Mouse (Mus musculus) intestine, embryonic 15.5 days (tissue): ENCODE data around the gene Slc5a4b. TPM values are rescaled to one million over a fixed set of nuclear protein-coding genes. Genes with fewer than 3 reads are reported as not detected.

Experiments used
- ATAC-seq: fragments of 200-750 bp; cut with Nextera tagmentation; 2 replicates; pipeline ENCODE4 v1.8.0; 2017; ENCODE audit warnings: moderate TSS enrichment, moderate library complexity
- H3K27ac ChIP-seq: fragments of 300-500 bp; sonication (generic); 2 replicates; pipeline ENCODE4 v1.5.1; 2015; ENCODE audit warnings: mild to moderate bottlenecking, inconsistent platforms
- H3K27me3 ChIP-seq: fragments of 300-500 bp; sonication (generic); replicated peaks from 2 replicates; pipeline ENCODE4 v1.6.1; 2015; ENCODE audit warnings: inconsistent platforms
- H3K36me3 ChIP-seq: fragments of 300-500 bp; sonication (generic); 2 replicates; pipeline ENCODE4 v1.6.1; 2015; ENCODE audit warnings: inconsistent platforms
- H3K4me1 ChIP-seq: fragments of 300-500 bp; sonication (generic); replicated peaks from 2 replicates; pipeline ENCODE4 v1.6.1; 2015; ENCODE audit warnings: inconsistent platforms
- H3K4me2 ChIP-seq: fragments of 300-500 bp; sonication (generic); replicated peaks from 2 replicates; pipeline ENCODE4 v1.6.1; 2015; ENCODE audit warnings: mild to moderate bottlenecking, inconsistent platforms
- H3K4me3 ChIP-seq: fragments of 300-500 bp; sonication (generic); replicated peaks from 2 replicates; pipeline ENCODE4 v1.5.1; 2015; ENCODE audit warnings: inconsistent platforms
- H3K9ac ChIP-seq: fragments of 300-500 bp; sonication (generic); 2 replicates; pipeline ENCODE4 v1.6.1; 2015; ENCODE audit warnings: inconsistent platforms
- H3K9me3 ChIP-seq: fragments of 300-500 bp; sonication (generic); 2 replicates; pipeline ENCODE4 v1.6.1; 2016; ENCODE audit warnings: inconsistent platforms
- WGBS: fragments of 180-500 bp; shearing (Covaris S2); methylation state at CpG from one replicate; pipeline ENCODE4 v1.1.7; 2015; 5-methylcytosine and 5-hydroxymethylcytosine counted together
- polyA plus RNA-seq: library from polyadenylated mRNA; unstranded; fragments of >200 nt; fragmentation: Nextera tagmentation; extraction: Ambion mirVana; gene quantifications from 2 replicates; pipeline ENCODE4 v1.2.1, GENCODE M21; 2015

Gene Slc5a4b
- 0.36 and 0.52 TPM in 2 replicates for polyA plus RNA-seq

GRCm38 (mm10) chr10:76110861-76111260, at the start of gene Slc5a4b:
Gene Slc5a4b, minus strand, starts transcription at chr10:76110961.
- Histone ChIP-seq H3K27ac (no peak within 1 kb of the TSS), H3K9me3 (no peaks in the 10 kb centered on the region), H3K4me1 (no peaks in the 10 kb centered on the region), H3K36me3 (no peaks in the 10 kb centered on the region), H3K4me3 (no peak within 1 kb of the TSS), H3K27me3 (no peaks in the 10 kb centered on the region), H3K4me2 (no peak within 1 kb of the TSS), H3K9ac (no peak within 1 kb of the TSS)
- ATAC-seq = no peak
- 87% methylated on average over 4 of the region's 4 CpGs for WGBS

GRCm38 (mm10) chr10:76158009-76158408, 47.2 kb upstream of the Slc5a4b start:
- Histone ChIP-seq H3K9ac (no peak overlapping the region), H3K27ac (peak overlapping the region; percentile 42), H3K4me2 (0 out of 2 replicates have a peak overlapping the region, but pooled peaks have one; percentile 18), H3K36me3 (no peaks in the 10 kb centered on the region), H3K27me3 (no peaks in the 10 kb centered on the region), H3K4me3 (no peak overlapping the region), H3K9me3 (no peaks in the 10 kb centered on the region), H3K4me1 (no peaks in the 10 kb centered on the region)
- peak; percentile 89 for ATAC-seq
- WGBS = 25% methylated on average over 1 of the region's 1 CpGs

GRCm38 (mm10) chr10:76157528-76157927, 46.8 kb upstream of the Slc5a4b start:
- no peaks in the 10 kb centered on the region for H3K9me3 ChIP-seq
- ATAC-seq = peak; percentile 89
- H3K4me3 ChIP-seq = no peak overlapping the region
- no peaks in the 10 kb centered on the region for H3K36me3 ChIP-seq
- H3K4me2 ChIP-seq = 0 out of 2 replicates have a peak overlapping the region, but pooled peaks have one; percentile 18
- 60% methylated on average over 5 of the region's 5 CpGs for WGBS
- peak overlapping the region; percentile 42 for H3K27ac ChIP-seq
- no peaks in the 10 kb centered on the region for H3K4me1 ChIP-seq
- H3K27me3 ChIP-seq = no peaks in the 10 kb centered on the region
- H3K9ac ChIP-seq = no peak overlapping the region

- Histone ChIP-seq H3K27me3 (no peaks in the 10 kb centered on the region), H3K4me1 (no peaks in the 10 kb centered on the region), H3K9me3 (no peaks in the 10 kb centered on the region), H3K4me2 (no peak overlapping the region), H3K9ac (no peak overlapping the region), H3K4me3 (no peak overlapping the region), H3K27ac (no peak overlapping the region), H3K36me3 (no peaks in the 10 kb centered on the region)
- 85% methylated on average over 7 of the region's 7 CpGs for WGBS
- ATAC-seq = no peak
Measured at GRCm38 (mm10) chr10:76155911-76156310, 45.1 kb upstream of the Slc5a4b start.

GRCm38 (mm10) chr10:76147278-76147677, 36.5 kb upstream of the Slc5a4b start, which contains the start of gene Slc5a4a:
Gene Slc5a4a, plus strand, starts transcription at chr10:76147451.
- peak; percentile 93 for ATAC-seq
- H3K9me3 ChIP-seq = no peaks in the 10 kb centered on the region
- H3K36me3 ChIP-seq = no peaks in the 10 kb centered on the region
- H3K4me3 ChIP-seq = no peak within 1 kb of the TSS
- H3K4me2 ChIP-seq = 0 out of 2 replicates have a peak within 1 kb of the TSS, but pooled peaks have one; percentile 24
- H3K9ac ChIP-seq = no peak within 1 kb of the TSS; the same call in 1 of the 2 replicates
- H3K27ac ChIP-seq = no peak within 1 kb of the TSS
- no peaks in the 10 kb centered on the region for H3K4me1 ChIP-seq
- 64% methylated on average over 5 of the region's 5 CpGs for WGBS
- H3K27me3 ChIP-seq = no peaks in the 10 kb centered on the region

- no peak overlapping the region for H3K4me3 ChIP-seq
- peak; percentile 97 for ATAC-seq
- WGBS = 45% methylated on average over 8 of the region's 8 CpGs
- no peaks in the 10 kb centered on the region for H3K9me3 ChIP-seq
- no peak overlapping the region for H3K27ac ChIP-seq
- no peak overlapping the region for H3K9ac ChIP-seq
- no peaks in the 10 kb centered on the region for H3K27me3 ChIP-seq
- H3K4me1 ChIP-seq = no peaks in the 10 kb centered on the region
- H3K36me3 ChIP-seq = no peaks in the 10 kb centered on the region
- H3K4me2 ChIP-seq = 0 out of 2 replicates have a peak overlapping the region, but pooled peaks have one; percentile 24
Measured at GRCm38 (mm10) chr10:76146846-76147245, 36.1 kb upstream of the Slc5a4b start.

GRCm38 (mm10) chr10:76136318-76136717, 25.6 kb upstream of the Slc5a4b start:
- Histone ChIP-seq H3K4me1 (no peaks in the 10 kb centered on the region), H3K27me3 (no peaks in the 10 kb centered on the region), H3K9me3 (no peaks in the 10 kb centered on the region), H3K9ac (no peak overlapping the region), H3K27ac (no peak overlapping the region), H3K36me3 (no peaks in the 10 kb centered on the region), H3K4me2 (no peak overlapping the region), H3K4me3 (no peak overlapping the region)
- 79% methylated on average over 2 of the region's 2 CpGs for WGBS
- ATAC-seq = no peak

GRCm38 (mm10) chr10:76132506-76132905, 21.7 kb upstream of the Slc5a4b start:
- Histone ChIP-seq H3K4me1 (no peaks in the 10 kb centered on the region), H3K9me3 (no peaks in the 10 kb centered on the region), H3K36me3 (no peaks in the 10 kb centered on the region), H3K27ac (no peak overlapping the region), H3K4me3 (no peak overlapping the region), H3K27me3 (no peaks in the 10 kb centered on the region), H3K4me2 (no peak overlapping the region), H3K9ac (no peak overlapping the region)
- 47% methylated on average over 4 of the region's 4 CpGs for WGBS
- ATAC-seq = no peak

GRCm38 (mm10) chr10:76121495-76121894, 10.7 kb upstream of the Slc5a4b start:
- WGBS = 41% methylated on average over 5 of the region's 5 CpGs
- H3K4me1 ChIP-seq = no peaks in the 10 kb centered on the region
- no peak overlapping the region for H3K27ac ChIP-seq
- H3K9ac ChIP-seq = no peak overlapping the region
- no peaks in the 10 kb centered on the region for H3K27me3 ChIP-seq
- no peaks in the 10 kb centered on the region for H3K9me3 ChIP-seq
- no peaks in the 10 kb centered on the region for H3K36me3 ChIP-seq
- ATAC-seq = peak; percentile 55; the same call in 1 of the 2 replicates
- no peak overlapping the region for H3K4me2 ChIP-seq
- H3K4me3 ChIP-seq = no peak overlapping the region

- no peak overlapping the region for H3K27ac ChIP-seq
- 26% methylated on average over 4 of the region's 4 CpGs for WGBS
- no peaks in the 10 kb centered on the region for H3K9me3 ChIP-seq
Measured at GRCm38 (mm10) chr10:76120124-76120711, 9.5 kb upstream of the Slc5a4b start.

GRCm38 (mm10) chr10:76118741-76119140, 8.0 kb upstream of the Slc5a4b start:
- Histone ChIP-seq H3K27me3 (no peaks in the 10 kb centered on the region), H3K27ac (no peak overlapping the region), H3K9me3 (no peaks in the 10 kb centered on the region), H3K4me3 (no peak overlapping the region), H3K36me3 (no peaks in the 10 kb centered on the region), H3K4me2 (no peak overlapping the region), H3K9ac (no peak overlapping the region), H3K4me1 (no peaks in the 10 kb centered on the region)
- no peak for ATAC-seq
- WGBS = 4% methylated on average over 1 of the region's 1 CpGs

More at GRCm38 (mm10) chr10:76120124-76120711, 9.5 kb upstream of the Slc5a4b start:
- H3K9ac ChIP-seq = no peak overlapping the region
- no peak overlapping the region for H3K4me2 ChIP-seq
- H3K27me3 ChIP-seq = no peaks in the 10 kb centered on the region
- no peak overlapping the region for H3K4me3 ChIP-seq
- 0 out of 2 replicates have a peak, but pooled peaks have one; percentile 38 for ATAC-seq
- no peaks in the 10 kb centered on the region for H3K4me1 ChIP-seq
- H3K36me3 ChIP-seq = no peaks in the 10 kb centered on the region

- Histone ChIP-seq H3K4me3 (no peak overlapping the region), H3K9ac (no peak overlapping the region), H3K9me3 (no peaks in the 10 kb centered on the region), H3K27me3 (no peaks in the 10 kb centered on the region), H3K4me1 (no peaks in the 10 kb centered on the region), H3K27ac (no peak overlapping the region), H3K4me2 (no peak overlapping the region), H3K36me3 (no peaks in the 10 kb centered on the region)
- peak; percentile 54; the same call in 1 of the 2 replicates for ATAC-seq
- WGBS = 39% methylated on average over 5 of the region's 5 CpGs
Measured at GRCm38 (mm10) chr10:76117966-76118365, 7.2 kb upstream of the Slc5a4b start.

GRCm38 (mm10) chr10:76097368-76097767, 13.4 kb downstream of the Slc5a4b start:
- Histone ChIP-seq H3K9ac (no peak overlapping the region), H3K9me3 (no peaks in the 10 kb centered on the region), H3K27me3 (no peaks in the 10 kb centered on the region), H3K4me2 (0 out of 2 replicates have a peak overlapping the region, but pooled peaks have one; percentile 19), H3K4me3 (no peak overlapping the region), H3K4me1 (no peaks in the 10 kb centered on the region), H3K27ac (no peak overlapping the region), H3K36me3 (no peaks in the 10 kb centered on the region)
- peak; percentile 72 for ATAC-seq
- 16% methylated on average over 9 of the region's 9 CpGs for WGBS
